In genomic region chr7:110096332-110096731, GRCm38 (mm10) we compare ENCODE assay signal across 17 mouse cellular contexts. TPM values are rescaled to one million over a fixed set of nuclear protein-coding genes. Genes with fewer than 3 reads are reported as not detected.
DNase-seq lines count a peak whose midpoint lies in the region; ATAC-seq and TF ChIP-seq lines count a peak whose summit lies in the region.
"Had no signal": no experiment of that assay in that cellular context is flagged by ENCODE, and none has a peak within 500 bp of the region (broad histone marks: within the 10 kb centered on the region; RNA-seq: fewer than 3 reads in every experiment).

No protein-coding gene starts in this region.

- WGBS in liver, adult 2 months, result 56% methylated on average over 4 of the region's 4 CpGs
- 61% methylated on average over 4 of the region's 4 CpGs for WGBS in liver, embryonic 11.5 days
- WGBS in stomach, embryonic 16.5 days, result 75% methylated on average over 4 of the region's 4 CpGs
- WGBS in midbrain, postnatal 0 days, result 91% methylated on average over 4 of the region's 4 CpGs

- no peak for TF ChIP-seq POLR2A in liver, adult 2 months (IDR thresholded peaks at IDR 0.05; ENCODE audit: extremely low read depth, insufficient read depth, low read length)

- POLR2A ChIA-PET in Patski (lab: Charles Lee), result no interaction called here

- no peak for TF ChIP-seq CTCF in liver, adult 2 months (IDR thresholded peaks at IDR 0.05; ENCODE audit: low read depth, low read length)
- peak; percentile 16 for TF ChIP-seq CTCF in Patski (IDR thresholded peaks at IDR 0.05)
- TF ChIP-seq CTCF in midbrain, postnatal 0 days (IDR thresholded peaks at IDR 0.05), result no peak

- H3K27me3 ChIP-seq in liver, adult 2 months (ENCODE audit: control insufficient read depth, insufficient read depth, low read length), result no peaks in the 10 kb centered on the region
- H3K27me3 ChIP-seq in Patski, result no peaks in the 10 kb centered on the region
- H3K27me3 ChIP-seq in liver, embryonic 11.5 days (replicated peaks; ENCODE audit: control insufficient read depth, insufficient read depth, low read length), result no peaks in the 10 kb centered on the region
- no peaks in the 10 kb centered on the region for H3K27me3 ChIP-seq in stomach, embryonic 16.5 days (ENCODE audit: control insufficient read depth, insufficient read depth, low read length)
- H3K27me3 ChIP-seq in midbrain, postnatal 0 days (ENCODE audit: insufficient read depth, low read length), result no peaks in the 10 kb centered on the region
- H3K27me3 ChIP-seq: heart, embryonic 15.5 days; limb, embryonic 15.5 days had no signal

- H3K4me1 ChIP-seq in liver, adult 2 months (ENCODE audit: control insufficient read depth, insufficient read depth, low read length), result peaks cover 12% of the 10 kb centered on the region
- H3K4me1 ChIP-seq in liver, embryonic 11.5 days (replicated peaks; ENCODE audit: control insufficient read depth, insufficient read depth, low read length), result peaks cover 13% of the 10 kb centered on the region
- no peaks in the 10 kb centered on the region; the same call in 1 of the 2 replicates for H3K4me1 ChIP-seq in stomach, embryonic 16.5 days (ENCODE audit: control insufficient read depth, insufficient read depth, low read length)
- no peaks in the 10 kb centered on the region for H3K4me1 ChIP-seq in midbrain, postnatal 0 days (ENCODE audit: insufficient read depth, low read length)
- H3K4me1 ChIP-seq: limb, embryonic 15.5 days had no signal

- peaks cover 39% of the 10 kb centered on the region for H3K36me3 ChIP-seq in liver, adult 2 months (ENCODE audit: control insufficient read depth, insufficient read depth, low read length)
- H3K36me3 ChIP-seq in liver, embryonic 11.5 days (ENCODE audit: control insufficient read depth, insufficient read depth, low read length), result peaks cover 27% of the 10 kb centered on the region
- H3K36me3 ChIP-seq in stomach, embryonic 16.5 days (ENCODE audit: control insufficient read depth, insufficient read depth, low read length), result 0 out of 2 replicates have a peak, but pooled peaks cover 3% of the 10 kb centered on the region
- H3K36me3 ChIP-seq in midbrain, postnatal 0 days (ENCODE audit: insufficient read depth, low read length), result peaks cover 24% of the 10 kb centered on the region

- no peaks in the 10 kb centered on the region for H3K79me2 ChIP-seq in liver, adult 2 months (ENCODE audit: control insufficient read depth, insufficient read depth, low read length)

- DNase-seq in liver, adult 2 months (ENCODE audit: extremely low read depth, low read depth, low spot score), result no peak
- DNase-seq in liver (no peak), Patski (ENCODE audit: low read depth, low spot score) (no peak)
- no peak for DNase-seq in liver, embryonic 11.5 days (ENCODE audit: low spot score)
- DNase-seq in midbrain, postnatal 0 days (ENCODE audit: low spot score), result no peak
- DNase-seq in T-cell, adult 2 months (ENCODE audit: low spot score), result no peak
- DNase-seq: adrenal gland, adult 8-10 months; cerebellum, adult 11-12 months; cerebellum, postnatal 36 days; heart, adult 18-20 months; kidney, postnatal 25 days; layer of hippocampus, adult 9-11 months; right cerebral cortex, adult 18-20 months had no signal

- no peaks in the 10 kb centered on the region for H3K9me3 ChIP-seq in liver, embryonic 11.5 days (ENCODE audit: control insufficient read depth, low read length)
- no peaks in the 10 kb centered on the region for H3K9me3 ChIP-seq in stomach, embryonic 16.5 days (replicated peaks; ENCODE audit: control insufficient read depth, low read length)
- H3K9me3 ChIP-seq in midbrain, postnatal 0 days (ENCODE audit: low read length), result no peaks in the 10 kb centered on the region
- H3K9me3 ChIP-seq: heart, embryonic 15.5 days; hindbrain, embryonic 10.5 days; limb, embryonic 15.5 days had no signal

- ATAC-seq in Patski, result no peak
- peak; percentile 55 for ATAC-seq in liver, embryonic 11.5 days (replicated peaks; ENCODE audit: low FRiP score)
- no peak for ATAC-seq in stomach, embryonic 16.5 days (ENCODE audit: insufficient read depth, low FRiP score)
- no peak for ATAC-seq in midbrain, postnatal 0 days (ENCODE audit: low FRiP score)

- no peak overlapping the region for H3K4me2 ChIP-seq in liver, embryonic 11.5 days
- no peak overlapping the region for H3K4me2 ChIP-seq in stomach, embryonic 16.5 days (ENCODE audit: low read depth, low read length)
- no peak overlapping the region for H3K4me2 ChIP-seq in midbrain, postnatal 0 days (ENCODE audit: low read depth, low read length, poor library complexity, severe bottlenecking)
- H3K4me2 ChIP-seq: heart, embryonic 15.5 days; limb, embryonic 15.5 days had no signal

- in situ Hi-C loops in Patski (cut with MboI; ENCODE audit: low pct_unique_long_range_greater_than_20kb), result no loop called here

- H3K9ac ChIP-seq in liver, adult 2 months (ENCODE audit: low read depth, low read length), result no peak overlapping the region
- H3K9ac ChIP-seq in liver, embryonic 11.5 days (ENCODE audit: low read depth, low read length), result no peak overlapping the region
- H3K9ac ChIP-seq in stomach, embryonic 16.5 days (ENCODE audit: low read length), result no peak overlapping the region; the same call in 1 of the 2 replicates
- no peak overlapping the region for H3K9ac ChIP-seq in midbrain, postnatal 0 days (replicated peaks; ENCODE audit: low read length, poor library complexity, severe bottlenecking)
- H3K9ac ChIP-seq: heart, embryonic 15.5 days; limb, embryonic 15.5 days had no signal

- peak overlapping the region; percentile 67; the same call in 1 of the 2 replicates for H3K27ac ChIP-seq in liver, adult 2 months (replicated peaks; ENCODE audit: insufficient read depth, low read depth, low read length)
- 0 out of 2 replicates have a peak overlapping the region, but pooled peaks have one; percentile 25 for H3K27ac ChIP-seq in liver, embryonic 11.5 days (ENCODE audit: low read depth, low read length)
- peak overlapping the region; percentile 29; the same call in 1 of the 2 replicates for H3K27ac ChIP-seq in stomach, embryonic 16.5 days (ENCODE audit: low read length)
- no peak overlapping the region for H3K27ac ChIP-seq in midbrain, postnatal 0 days (ENCODE audit: low read depth, low read length)
- H3K27ac ChIP-seq: heart, embryonic 15.5 days; hindbrain, embryonic 10.5 days; limb, embryonic 15.5 days had no signal

- no peak overlapping the region for H3K4me3 ChIP-seq in liver, adult 2 months (ENCODE audit: insufficient read depth, low read depth, low read length)
- no peak overlapping the region for H3K4me3 ChIP-seq in liver, embryonic 11.5 days (ENCODE audit: low read depth, low read length)
- H3K4me3 ChIP-seq in stomach, embryonic 16.5 days (replicated peaks; ENCODE audit: low read length), result no peak overlapping the region
- no peak overlapping the region for H3K4me3 ChIP-seq in midbrain, postnatal 0 days (ENCODE audit: low read depth, low read length)
- H3K4me3 ChIP-seq: heart, embryonic 15.5 days; hindbrain, embryonic 10.5 days; limb, embryonic 15.5 days had no signal

- CTCF ChIA-PET in Patski (lab: Charles Lee), result interaction anchor here (1.1 to 1.3 kb wide), 2 partner anchors 12 to 19 kb away, joined by 3 read pairs; no protein-coding TSS in a partner anchor

RNA-seq across cellular contexts. Expression of gene Wee1, which starts 25.5 kb away (rescaled TPM):
- total RNA-seq in liver, adult 2 months (2014; rRNA removed), result 4.1 and 5.3 TPM in 2 replicates
- 0.40 and 0.51 TPM in 2 replicates for polyA plus RNA-seq in liver, adult 2 months (2012; rRNA removed)
- 28.5 TPM for polyA plus RNA-seq in Patski (2021)
- 26.5 and 28.0 TPM in 2 replicates for polyA plus RNA-seq in liver, embryonic 11.5 days (2014; fragmentation: Nextera tagmentation; extraction: Ambion mirVana)
- polyA plus RNA-seq in stomach, embryonic 16.5 days (2015; fragmentation: Nextera tagmentation; extraction: Ambion mirVana), result 17.9 and 18.9 TPM in 2 replicates
- total RNA-seq in midbrain, postnatal 0 days (2014; rRNA removed), result 4.1 and 5.1 TPM in 2 replicates
- 3.6 and 3.7 TPM in 2 replicates for polyA plus RNA-seq in midbrain, postnatal 0 days (2015; fragmentation: Nextera tagmentation; extraction: Ambion mirVana)

RNA-seq across cellular contexts. Expression of gene Zfp143, which starts 35.3 kb away (rescaled TPM):
- 6.5 and 7.3 TPM in 2 replicates for total RNA-seq in liver, adult 2 months (2014; rRNA removed)
- polyA plus RNA-seq in liver, adult 2 months (2012; rRNA removed), result 3.7 and 6.6 TPM in 2 replicates
- 12.5 TPM for polyA plus RNA-seq in Patski (2021)
- polyA plus RNA-seq in liver, embryonic 11.5 days (2014; fragmentation: Nextera tagmentation; extraction: Ambion mirVana), result 16.8 and 19.5 TPM in 2 replicates
- 15.0 and 15.9 TPM in 2 replicates for polyA plus RNA-seq in stomach, embryonic 16.5 days (2015; fragmentation: Nextera tagmentation; extraction: Ambion mirVana)
- total RNA-seq in midbrain, postnatal 0 days (2014; rRNA removed), result 6.7 and 8.6 TPM in 2 replicates
- 4.9 and 5.8 TPM in 2 replicates for polyA plus RNA-seq in midbrain, postnatal 0 days (2015; fragmentation: Nextera tagmentation; extraction: Ambion mirVana)
